Mouse (Mus musculus) heart, adult 2 months (tissue): ENCODE measurements around the gene Agpat4.

Source experiments
- CTCF ChIP-seq: fragments of 200-600 bp; IDR thresholded peaks from 2 replicates; pipeline ENCODE4 v1.8.1; 2022; ENCODE audit warnings: antibody characterized with exemption, mild to moderate bottlenecking, moderate library complexity
- EP300 ChIP-seq: fragments of 200-500 bp; IDR thresholded peaks from 2 replicates; pipeline ENCODE4 v1.6.1; 2011; ENCODE audit warnings: low read depth, low read length, control low read depth; ENCODE audit not compliant: insufficient read depth
- POLR2A ChIP-seq: fragments of 200-500 bp; IDR thresholded peaks from 2 replicates; pipeline ENCODE4 v1.6.1; 2011; ENCODE audit warnings: mild to moderate bottlenecking, low read depth, low read length, control low read depth; ENCODE audit not compliant: insufficient read depth

GRCm38 (mm10) chr17:12164507-12164906 lies 46.0 kb downstream of the Agpat4 start:
- TF ChIP-seq POLR2A (no peak), CTCF (no peak), EP300 (no peak)
